Mouse (Mus musculus): Measurements from ENCODE around the gene Gm21760. TPM values are rescaled to one million over a fixed set of nuclear protein-coding genes. Genes with fewer than 3 reads are reported as not detected.
"Not testable (repeated sequence)": the region's sequence is repeated elsewhere in the genome, so short reads cannot be mapped to it uniquely, and the experiment has no call there.

The Gm21760 gene
- polyA plus RNA-seq (2015; fragmentation: Nextera tagmentation; extraction: Ambion mirVana): not detected in 2 replicates

DNA sequence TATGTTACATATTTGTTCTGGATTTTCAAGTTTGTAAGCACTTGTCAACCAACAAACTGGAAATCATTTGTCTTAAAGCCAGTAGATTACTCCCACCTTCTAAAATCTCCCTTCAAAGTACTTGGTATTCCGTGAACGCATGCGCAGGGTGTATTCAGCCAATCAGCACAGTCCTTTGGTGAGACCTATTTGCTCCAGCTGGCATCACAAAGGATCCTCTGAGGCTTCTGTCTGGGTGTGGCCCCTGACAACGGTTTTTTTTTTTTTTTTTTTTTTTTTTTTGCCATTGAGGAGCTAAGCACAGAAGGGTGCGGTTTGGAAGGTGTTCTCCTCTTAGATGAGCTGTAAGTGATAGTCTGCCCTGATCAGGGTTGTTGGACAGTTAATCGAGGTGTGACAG, at the start of gene Gm21760:
Gene Gm21760 (plus strand): TSS at position 301 of the 400 bp plus-strand sequence.
- H3K4me2 ChIP-seq (ENCODE audit: low read depth, low read length); H3K4me1 ChIP-seq (ENCODE audit: control insufficient read depth, insufficient read depth, low read length); H3K27ac ChIP-seq (ENCODE audit: low read length); H3K9ac ChIP-seq (ENCODE audit: low read length); H3K4me3 ChIP-seq (replicated peaks; ENCODE audit: low read length); H3K36me3 ChIP-seq (ENCODE audit: control insufficient read depth, insufficient read depth, low read length); ATAC-seq (ENCODE audit: insufficient read depth, low FRiP score); H3K27me3 ChIP-seq (ENCODE audit: control insufficient read depth, insufficient read depth, low read length); H3K9me3 ChIP-seq (replicated peaks; ENCODE audit: control insufficient read depth, low read length): not testable (repeated sequence)
- no CpG with 5 or more reads among the region's 6 CpGs for WGBS

Data from stomach, embryonic 16.5 days (tissue).